Mouse (Mus musculus): Measurements from ENCODE around the gene Gria1. TPM values are rescaled to one million over a fixed set of nuclear protein-coding genes. Genes with fewer than 3 reads are reported as not detected.
A peak's percentile ranks its signal among the peaks of the same experiment; 100 is the strongest.

Gria1 gene
- total and polyA plus RNA-seq, 3 experiments = 0.14 to 0.29 (median 0.16) TPM

DNA sequence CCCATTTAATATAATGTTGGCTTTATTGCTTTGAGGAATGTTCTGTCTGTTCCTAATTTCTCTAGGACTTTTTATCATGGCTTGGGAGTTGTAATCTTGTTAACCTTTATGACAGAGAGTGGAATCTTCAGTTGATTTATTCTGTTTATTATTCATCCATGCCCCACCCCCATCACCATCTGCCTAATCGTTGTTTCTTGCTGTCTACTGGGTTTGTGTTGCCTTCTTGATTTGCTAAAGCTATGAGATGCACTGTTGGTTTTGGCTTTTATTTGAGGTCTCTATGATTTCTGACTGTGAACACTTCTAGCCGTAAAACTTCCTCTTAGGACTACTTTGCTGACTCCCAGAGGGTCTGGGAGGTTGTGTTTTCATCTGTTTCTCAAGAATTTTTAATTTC lies 294.9 kb downstream of the Gria1 start:
- H3K9ac ChIP-seq (ENCODE audit: low read depth, low read length) = no peak overlapping the region
- TF ChIP-seq POLR2A (IDR thresholded peaks at IDR 0.05; ENCODE audit: insufficient read depth, low read depth, low read length) (no peak), CTCF (IDR thresholded peaks at IDR 0.05) (no peak), EP300 (IDR thresholded peaks at IDR 0.05; ENCODE audit: insufficient read depth, low read depth, low read length) (no peak)
- intact Hi-C loops (cut with DNase I) = no loop called here

DNA sequence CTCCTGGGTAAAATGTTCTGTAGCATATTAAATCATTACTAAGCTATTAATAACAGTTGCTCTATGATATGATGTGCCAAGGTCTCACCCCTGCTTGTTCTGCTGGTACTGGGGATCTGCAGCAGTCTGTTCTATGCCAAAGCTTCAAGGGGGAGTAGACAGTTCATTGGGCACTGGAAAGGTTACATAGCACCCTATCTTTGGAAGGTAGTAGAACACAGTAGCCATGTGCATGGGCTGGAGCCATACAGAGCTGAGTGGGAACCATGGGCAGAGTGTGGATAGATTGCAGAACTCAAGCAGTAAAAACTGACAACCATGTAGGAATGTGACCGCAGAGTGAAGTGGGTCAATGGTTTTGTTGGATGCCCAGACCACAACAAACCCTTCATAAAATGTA lies 295.7 kb downstream of the Gria1 start:
- Histone ChIP-seq H3K36me3 (ENCODE audit: control insufficient read depth, insufficient read depth, low read length) (no peaks in the 10 kb centered on the region), H3K4me3 (no peak overlapping the region), H3K27me3 (ENCODE audit: control insufficient read depth, insufficient read depth, low read length) (no peaks in the 10 kb centered on the region), H3K79me2 (replicated peaks; ENCODE audit: control insufficient read depth, insufficient read depth, low read length) (no peaks in the 10 kb centered on the region), H3K9ac (ENCODE audit: low read depth, low read length) (no peak overlapping the region), H3K4me1 (ENCODE audit: control insufficient read depth, insufficient read depth, low read length) (no peaks in the 10 kb centered on the region), H3K27ac (no peak overlapping the region)
- intact Hi-C loops (cut with DNase I) = no loop called here
- DNase-seq = peak in 1 of 2 experiments; percentile 6
- 67% methylated on average over 1 of the region's 1 CpGs for WGBS
- TF ChIP-seq CTCF (IDR thresholded peaks at IDR 0.05) (no peak), POLR2A (IDR thresholded peaks at IDR 0.05; ENCODE audit: insufficient read depth, low read depth, low read length) (no peak), EP300 (IDR thresholded peaks at IDR 0.05; ENCODE audit: insufficient read depth, low read depth, low read length) (no peak)

More for the DNA sequence above, 294.9 kb downstream of the Gria1 start:
- Histone ChIP-seq H3K4me1 (ENCODE audit: control insufficient read depth, insufficient read depth, low read length) (no peaks in the 10 kb centered on the region), H3K27ac (no peak overlapping the region), H3K79me2 (replicated peaks; ENCODE audit: control insufficient read depth, insufficient read depth, low read length) (no peaks in the 10 kb centered on the region), H3K27me3 (ENCODE audit: control insufficient read depth, insufficient read depth, low read length) (no peaks in the 10 kb centered on the region), H3K36me3 (ENCODE audit: control insufficient read depth, insufficient read depth, low read length) (no peaks in the 10 kb centered on the region), H3K4me3 (no peak overlapping the region)
- DNase-seq = no peak
- WGBS = 61% methylated on average over 2 of the region's 2 CpGs

DNA sequence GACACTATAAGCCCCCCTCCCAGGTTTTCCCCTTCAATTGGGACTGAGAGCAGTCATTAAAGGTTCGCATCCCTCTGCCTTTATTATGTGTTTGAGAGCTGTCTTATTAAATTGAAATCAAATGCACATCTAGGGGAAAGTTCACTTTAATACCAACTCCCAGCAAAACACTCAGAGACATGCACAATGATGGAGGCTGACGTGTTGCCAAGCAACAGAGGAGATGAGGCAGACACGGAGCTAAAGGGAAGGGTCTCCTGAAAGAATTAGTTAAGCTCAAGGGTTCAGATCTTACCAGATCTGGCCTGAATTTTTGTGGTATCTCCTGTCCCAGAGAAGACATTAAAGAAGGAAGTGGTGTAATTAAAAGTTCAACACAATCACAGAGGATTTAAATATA lies 305.9 kb downstream of the Gria1 start:
- intact Hi-C loops (cut with DNase I) = no loop called here
- WGBS = 79% methylated on average over 3 of the region's 3 CpGs

DNA sequence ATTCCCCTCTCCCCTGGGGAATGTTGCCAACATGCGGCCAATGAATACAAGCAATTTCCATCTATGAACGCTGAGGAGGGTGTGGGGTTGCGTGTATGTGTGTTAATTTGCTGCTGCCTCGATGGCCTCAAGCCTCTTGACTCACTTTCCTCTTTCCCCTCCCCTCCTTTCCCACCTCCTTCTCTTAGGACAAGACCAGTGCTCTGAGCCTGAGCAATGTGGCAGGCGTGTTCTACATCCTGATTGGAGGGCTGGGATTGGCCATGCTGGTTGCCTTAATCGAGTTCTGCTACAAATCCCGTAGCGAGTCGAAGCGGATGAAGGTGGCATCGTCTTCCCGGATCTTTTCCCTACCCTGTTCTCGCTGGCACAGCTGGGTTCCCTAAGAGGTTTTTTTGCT lies 306.3 kb downstream of the Gria1 start:
- no peak for TF ChIP-seq CTCF (IDR thresholded peaks at IDR 0.05)
- no peak for TF ChIP-seq EP300 (IDR thresholded peaks at IDR 0.05; ENCODE audit: insufficient read depth, low read depth, low read length)
- TF ChIP-seq POLR2A (IDR thresholded peaks at IDR 0.05; ENCODE audit: insufficient read depth, low read depth, low read length) = no peak
- no peak overlapping the region for H3K27ac ChIP-seq
- no peaks in the 10 kb centered on the region for H3K36me3 ChIP-seq (ENCODE audit: control insufficient read depth, insufficient read depth, low read length)
- H3K4me3 ChIP-seq = no peak overlapping the region
- H3K27me3 ChIP-seq (ENCODE audit: control insufficient read depth, insufficient read depth, low read length) = no peaks in the 10 kb centered on the region; the same call in 1 of the 2 replicates
- H3K4me1 ChIP-seq (ENCODE audit: control insufficient read depth, insufficient read depth, low read length) = no peaks in the 10 kb centered on the region
- H3K79me2 ChIP-seq (replicated peaks; ENCODE audit: control insufficient read depth, insufficient read depth, low read length) = no peaks in the 10 kb centered on the region
- no peak overlapping the region for H3K9ac ChIP-seq (ENCODE audit: low read depth, low read length)
- intact Hi-C loops (cut with DNase I) = no loop called here
- WGBS = 85% methylated on average over 13 of the region's 13 CpGs
- no peak for DNase-seq

More for the DNA sequence above, 305.9 kb downstream of the Gria1 start:
- no peak for DNase-seq
- no peaks in the 10 kb centered on the region for H3K79me2 ChIP-seq (replicated peaks; ENCODE audit: control insufficient read depth, insufficient read depth, low read length)
- no peaks in the 10 kb centered on the region; the same call in 1 of the 2 replicates for H3K27me3 ChIP-seq (ENCODE audit: control insufficient read depth, insufficient read depth, low read length)
- H3K9ac ChIP-seq (ENCODE audit: low read depth, low read length) = no peak overlapping the region
- no peak overlapping the region for H3K4me3 ChIP-seq
- no peaks in the 10 kb centered on the region for H3K4me1 ChIP-seq (ENCODE audit: control insufficient read depth, insufficient read depth, low read length)
- H3K27ac ChIP-seq = no peak overlapping the region
- no peaks in the 10 kb centered on the region for H3K36me3 ChIP-seq (ENCODE audit: control insufficient read depth, insufficient read depth, low read length)
- TF ChIP-seq CTCF (IDR thresholded peaks at IDR 0.05) (no peak), POLR2A (IDR thresholded peaks at IDR 0.05; ENCODE audit: insufficient read depth, low read depth, low read length) (no peak), EP300 (IDR thresholded peaks at IDR 0.05; ENCODE audit: insufficient read depth, low read depth, low read length) (no peak)

DNA sequence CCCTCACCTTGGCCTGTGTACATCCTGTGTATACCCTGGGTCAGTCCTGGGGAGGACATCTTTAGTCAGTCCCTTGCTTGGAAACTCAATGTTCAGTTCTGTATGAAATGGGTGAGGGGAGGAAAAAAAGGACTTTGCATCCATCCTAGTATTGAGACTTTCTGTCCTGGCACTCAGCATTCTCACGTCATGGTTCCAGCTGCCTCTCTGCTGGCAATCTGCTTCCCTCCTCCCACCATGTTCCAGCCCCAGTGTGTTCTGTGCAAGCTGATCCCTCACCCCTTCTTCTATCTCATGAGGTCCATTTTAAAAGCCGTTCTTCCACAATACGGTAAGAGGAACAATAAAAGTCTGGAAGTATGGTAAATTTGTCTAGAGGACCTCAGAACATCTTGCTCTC lies 308.2 kb downstream of the Gria1 start:
- no peak overlapping the region for H3K27ac ChIP-seq
- WGBS = 87% methylated on average over 3 of the region's 3 CpGs
- H3K4me1 ChIP-seq (ENCODE audit: control insufficient read depth, insufficient read depth, low read length) = no peaks in the 10 kb centered on the region
- intact Hi-C loops (cut with DNase I) = no loop called here
- no peaks in the 10 kb centered on the region for H3K36me3 ChIP-seq (ENCODE audit: control insufficient read depth, insufficient read depth, low read length)
- no peak overlapping the region for H3K9ac ChIP-seq (ENCODE audit: low read depth, low read length)
- DNase-seq = no peak
- no peaks in the 10 kb centered on the region for H3K79me2 ChIP-seq (replicated peaks; ENCODE audit: control insufficient read depth, insufficient read depth, low read length)
- no peaks in the 10 kb centered on the region; the same call in 1 of the 2 replicates for H3K27me3 ChIP-seq (ENCODE audit: control insufficient read depth, insufficient read depth, low read length)
- no peak overlapping the region for H3K4me3 ChIP-seq
- TF ChIP-seq CTCF (IDR thresholded peaks at IDR 0.05) (no peak), EP300 (IDR thresholded peaks at IDR 0.05; ENCODE audit: insufficient read depth, low read depth, low read length) (no peak), POLR2A (IDR thresholded peaks at IDR 0.05; ENCODE audit: insufficient read depth, low read depth, low read length) (no peak)

DNA sequence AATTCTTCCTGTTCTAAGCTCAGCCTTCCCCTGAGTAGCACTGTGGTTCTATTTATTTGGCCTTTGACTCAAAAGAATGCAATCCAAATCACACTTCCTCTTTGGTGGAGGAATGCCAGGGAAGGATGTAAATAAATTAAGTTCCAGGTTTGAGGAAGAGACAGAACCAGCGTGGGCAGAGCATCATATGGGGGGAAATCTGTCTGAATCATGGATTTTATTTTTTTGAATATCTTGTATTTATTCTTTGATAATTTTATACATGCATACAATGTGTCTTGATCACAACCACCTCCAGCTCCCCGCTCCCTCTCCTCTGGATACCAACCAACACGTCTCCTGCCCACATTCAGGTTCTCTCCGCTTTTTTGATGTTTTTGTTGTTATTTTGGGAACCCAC lies 312.9 kb downstream of the Gria1 start:
- no peaks in the 10 kb centered on the region for H3K36me3 ChIP-seq (ENCODE audit: control insufficient read depth, insufficient read depth, low read length)
- H3K79me2 ChIP-seq (replicated peaks; ENCODE audit: control insufficient read depth, insufficient read depth, low read length) = no peaks in the 10 kb centered on the region
- no peak for DNase-seq
- H3K27me3 ChIP-seq (ENCODE audit: control insufficient read depth, insufficient read depth, low read length) = no peaks in the 10 kb centered on the region; the same call in 1 of the 2 replicates
- TF ChIP-seq POLR2A (IDR thresholded peaks at IDR 0.05; ENCODE audit: insufficient read depth, low read depth, low read length) = no peak
- no peak for TF ChIP-seq EP300 (IDR thresholded peaks at IDR 0.05; ENCODE audit: insufficient read depth, low read depth, low read length)
- TF ChIP-seq CTCF (IDR thresholded peaks at IDR 0.05) = no peak
- intact Hi-C loops (cut with DNase I) = no loop called here
- H3K4me1 ChIP-seq (ENCODE audit: control insufficient read depth, insufficient read depth, low read length) = no peaks in the 10 kb centered on the region
- WGBS = 67% methylated on average over 4 of the region's 4 CpGs
- H3K9ac ChIP-seq (ENCODE audit: low read depth, low read length) = no peak overlapping the region
- no peak overlapping the region for H3K4me3 ChIP-seq
- H3K27ac ChIP-seq = no peak overlapping the region
